Mouse (Mus musculus): ENCODE measurements around the gene Cgrrf1. TPM values are rescaled to one million over a fixed set of nuclear protein-coding genes. Genes with fewer than 3 reads are reported as not detected.

The Cgrrf1 gene
- polyA plus RNA-seq, 1 experiment from 2014 or later = 28.7 TPM

DNA sequence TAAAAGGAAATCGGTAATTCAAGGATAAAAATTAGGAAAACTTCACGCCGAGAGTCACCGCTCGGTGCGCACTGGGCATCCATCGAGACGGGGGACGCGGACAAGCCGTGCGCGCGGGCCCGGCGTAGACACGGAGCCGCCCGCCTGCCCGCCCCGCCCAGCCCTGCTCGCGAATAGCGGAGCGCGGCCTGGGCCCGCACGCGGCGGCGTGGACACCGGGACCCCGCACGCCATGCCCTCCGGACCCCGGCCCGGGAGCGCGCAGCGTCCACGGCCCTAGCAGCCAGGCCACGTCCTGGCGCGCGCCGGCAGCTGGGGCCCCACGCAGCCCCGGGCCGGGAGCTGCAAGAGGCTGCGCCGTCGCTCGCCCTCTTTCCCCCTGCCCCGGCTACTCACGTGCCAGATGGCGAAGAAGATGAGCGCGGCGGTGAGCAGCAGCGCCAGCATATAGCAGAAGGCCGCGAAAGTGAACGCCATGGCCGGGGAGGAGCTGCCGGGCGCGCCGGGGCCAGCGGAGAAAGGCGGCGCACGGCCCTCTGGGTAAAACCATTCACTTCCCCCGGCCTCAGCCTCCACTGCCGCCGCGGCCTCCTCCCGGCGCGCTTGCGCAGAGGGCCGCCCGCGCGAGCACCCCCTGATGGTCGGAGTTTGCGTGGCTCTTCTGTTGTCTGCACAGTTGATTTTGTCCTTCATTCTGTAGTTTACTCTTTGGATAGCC is 44.0 kb upstream of the Cgrrf1 start, which contains the start of gene Cnih1:
Cnih1 (minus strand) TSS at position 625 of the 718 bp plus-strand sequence.
- no peaks in the 10 kb centered on the region for H3K36me3 ChIP-seq (ENCODE audit: control insufficient read depth, insufficient read depth, low read length)
- TF ChIP-seq EP300 (optimal IDR thresholded peaks at IDR 0.05) (no peak), CTCF (IDR thresholded peaks at IDR 0.05; ENCODE audit: low read depth) (peak; percentile 87)
- H3K27me3 ChIP-seq (ENCODE audit: control insufficient read depth, insufficient read depth, low read length) = no peaks in the 10 kb centered on the region
- DNase-seq (ENCODE audit: low spot score) = peak; percentile 94
- ATAC-seq (ENCODE audit: low FRiP score, low TSS enrichment) = peak; percentile 96
- peak within 1 kb of the TSS; percentile 98 for H3K9ac ChIP-seq (ENCODE audit: low read length)
- H3K4me3 ChIP-seq (ENCODE audit: low read depth, low read length) = peak within 1 kb of the TSS; percentile 98
- no peaks in the 10 kb centered on the region for H3K9me3 ChIP-seq (ENCODE audit: control insufficient read depth, low read length)
- peak within 1 kb of the TSS; percentile 69 for H3K4me2 ChIP-seq (replicated peaks; ENCODE audit: low read depth)
- peak within 1 kb of the TSS; percentile 98 for H3K27ac ChIP-seq (replicated peaks)
- under 1% methylated on average over 84 of the region's 86 CpGs for WGBS
- H3K4me1 ChIP-seq (replicated peaks; ENCODE audit: control insufficient read depth, insufficient read depth) = no peaks in the 10 kb centered on the region

DNA sequence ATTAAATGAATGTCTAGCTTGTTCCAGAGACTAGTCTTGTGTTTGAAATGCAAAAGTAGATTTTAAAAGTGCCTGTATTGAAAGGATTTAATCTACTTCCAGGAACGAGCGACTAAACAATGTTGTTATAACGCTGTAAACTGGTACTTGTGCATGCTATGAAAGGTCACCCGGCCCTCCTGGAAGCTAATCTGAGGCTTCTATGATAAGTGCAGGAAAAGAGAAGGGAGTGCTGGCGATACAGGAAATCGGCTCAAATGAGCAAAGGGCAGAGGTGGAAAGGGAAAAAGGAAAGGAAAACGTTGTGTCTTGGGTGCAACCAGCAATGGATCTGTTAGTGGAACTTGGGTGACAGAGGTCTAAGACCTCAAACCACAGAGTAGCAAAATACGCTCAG is 43.4 kb upstream of the Cgrrf1 start:
- TF ChIP-seq EP300 (optimal IDR thresholded peaks at IDR 0.05) = no peak
- H3K27me3 ChIP-seq (ENCODE audit: control insufficient read depth, insufficient read depth, low read length) = no peaks in the 10 kb centered on the region
- H3K27ac ChIP-seq (replicated peaks) = peak overlapping the region; percentile 30
- peak; percentile 58 for ATAC-seq (ENCODE audit: low FRiP score, low TSS enrichment)
- peak; percentile 55 for DNase-seq (ENCODE audit: low spot score)
- no peaks in the 10 kb centered on the region for H3K36me3 ChIP-seq (ENCODE audit: control insufficient read depth, insufficient read depth, low read length)
- 18% methylated on average over 8 of the region's 8 CpGs for WGBS
- H3K4me2 ChIP-seq (replicated peaks; ENCODE audit: low read depth) = peak overlapping the region; percentile 30; the same call in 1 of the 2 replicates
- no peaks in the 10 kb centered on the region for H3K9me3 ChIP-seq (ENCODE audit: control insufficient read depth, low read length)
- H3K4me1 ChIP-seq (replicated peaks; ENCODE audit: control insufficient read depth, insufficient read depth) = no peaks in the 10 kb centered on the region
- H3K9ac ChIP-seq (ENCODE audit: low read length) = 0 out of 2 replicates have a peak overlapping the region, but pooled peaks have one; percentile 4
- H3K4me3 ChIP-seq (ENCODE audit: low read depth, low read length) = peak overlapping the region; percentile 98

DNA sequence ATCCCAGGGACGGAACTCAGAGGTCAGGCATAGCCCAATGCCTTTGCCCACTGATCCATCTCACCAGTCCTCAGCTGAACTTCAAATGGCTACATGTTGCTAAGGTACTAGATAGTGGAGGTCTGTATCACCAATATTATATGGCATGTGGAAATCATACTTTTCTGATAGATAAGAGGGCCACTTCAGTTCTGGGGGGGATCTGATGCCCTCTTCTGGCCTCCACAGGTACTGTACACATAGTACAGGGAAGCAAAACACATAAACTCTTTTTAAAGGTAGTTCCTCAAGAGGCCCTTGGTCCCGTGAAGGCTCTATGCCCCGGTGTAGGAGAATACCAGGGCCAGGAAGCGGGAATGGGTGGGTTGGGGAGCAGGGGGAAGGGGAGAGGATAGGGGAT is 41.6 kb upstream of the Cgrrf1 start:
- Histone ChIP-seq H3K4me1 (replicated peaks; ENCODE audit: control insufficient read depth, insufficient read depth) (no peaks in the 10 kb centered on the region), H3K36me3 (ENCODE audit: control insufficient read depth, insufficient read depth, low read length) (no peaks in the 10 kb centered on the region), H3K9me3 (ENCODE audit: control insufficient read depth, low read length) (no peaks in the 10 kb centered on the region), H3K27me3 (ENCODE audit: control insufficient read depth, insufficient read depth, low read length) (no peaks in the 10 kb centered on the region), H3K4me3 (ENCODE audit: low read depth, low read length) (no peak overlapping the region), H3K27ac (replicated peaks) (no peak overlapping the region), H3K4me2 (replicated peaks; ENCODE audit: low read depth) (no peak overlapping the region), H3K9ac (ENCODE audit: low read length) (no peak overlapping the region)
- peak; percentile 22 for DNase-seq (ENCODE audit: low spot score)
- WGBS = 65% methylated on average over 4 of the region's 4 CpGs
- TF ChIP-seq CTCF (IDR thresholded peaks at IDR 0.05; ENCODE audit: low read depth) (peak; percentile 57), EP300 (optimal IDR thresholded peaks at IDR 0.05) (no peak)
- no peak for ATAC-seq (ENCODE audit: low FRiP score, low TSS enrichment)

DNA sequence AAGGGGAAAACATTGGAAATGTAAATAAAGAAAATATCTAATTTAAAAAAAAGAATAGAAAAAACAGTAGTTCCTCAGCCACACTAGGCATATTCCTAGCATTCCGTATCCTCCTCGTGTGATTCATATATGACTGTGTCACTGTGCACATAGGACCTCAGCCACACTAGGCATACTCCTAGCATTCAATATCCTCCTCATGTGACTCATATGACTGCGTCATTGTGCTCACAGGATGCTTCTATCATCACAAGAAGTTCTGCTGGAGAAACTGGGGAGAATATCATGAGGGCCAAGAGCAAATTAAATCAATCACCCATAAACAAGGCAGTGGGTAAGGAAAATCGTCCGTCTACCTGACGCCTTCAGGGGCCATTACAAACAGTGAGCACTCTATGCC is 41.2 kb upstream of the Cgrrf1 start:
- no peak overlapping the region for H3K4me2 ChIP-seq (replicated peaks; ENCODE audit: low read depth)
- DNase-seq (ENCODE audit: low spot score) (no peak), ATAC-seq (ENCODE audit: low FRiP score, low TSS enrichment) (no peak)
- no peaks in the 10 kb centered on the region for H3K36me3 ChIP-seq (ENCODE audit: control insufficient read depth, insufficient read depth, low read length)
- TF ChIP-seq EP300 (optimal IDR thresholded peaks at IDR 0.05) (no peak), CTCF (IDR thresholded peaks at IDR 0.05; ENCODE audit: low read depth) (no peak)
- no peaks in the 10 kb centered on the region for H3K27me3 ChIP-seq (ENCODE audit: control insufficient read depth, insufficient read depth, low read length)
- no peaks in the 10 kb centered on the region for H3K4me1 ChIP-seq (replicated peaks; ENCODE audit: control insufficient read depth, insufficient read depth)
- no peak overlapping the region for H3K9ac ChIP-seq (ENCODE audit: low read length)
- 90% methylated on average over 6 of the region's 6 CpGs for WGBS
- no peaks in the 10 kb centered on the region for H3K9me3 ChIP-seq (ENCODE audit: control insufficient read depth, low read length)
- no peak overlapping the region for H3K4me3 ChIP-seq (ENCODE audit: low read depth, low read length)
- H3K27ac ChIP-seq (replicated peaks) = no peak overlapping the region

DNA sequence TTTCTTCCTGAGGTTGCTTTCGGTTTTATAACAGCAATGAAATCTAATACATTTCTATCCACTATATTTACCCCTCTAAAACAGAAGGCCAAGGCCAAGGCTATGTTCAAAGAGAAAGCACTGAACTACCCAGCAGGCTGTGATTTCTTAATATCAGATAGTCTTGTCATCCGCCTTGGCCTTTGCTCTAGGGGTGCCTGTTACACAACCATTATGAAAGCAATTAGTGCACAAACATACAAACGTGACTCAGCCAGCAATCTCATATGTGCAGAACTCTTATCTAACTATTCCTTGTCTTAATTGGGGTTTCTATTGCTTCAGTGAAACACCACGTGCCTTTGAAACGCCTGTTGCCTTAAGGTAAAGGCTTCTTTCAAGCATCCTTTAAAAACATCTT is 37.8 kb upstream of the Cgrrf1 start:
- Histone ChIP-seq H3K4me3 (ENCODE audit: low read depth, low read length) (no peak overlapping the region), H3K27me3 (ENCODE audit: control insufficient read depth, insufficient read depth, low read length) (no peaks in the 10 kb centered on the region), H3K4me1 (replicated peaks; ENCODE audit: control insufficient read depth, insufficient read depth) (no peaks in the 10 kb centered on the region), H3K9me3 (ENCODE audit: control insufficient read depth, low read length) (no peaks in the 10 kb centered on the region), H3K4me2 (replicated peaks; ENCODE audit: low read depth) (no peak overlapping the region), H3K27ac (replicated peaks) (no peak overlapping the region), H3K36me3 (ENCODE audit: control insufficient read depth, insufficient read depth, low read length) (no peaks in the 10 kb centered on the region), H3K9ac (ENCODE audit: low read length) (no peak overlapping the region)
- WGBS = 77% methylated on average over 5 of the region's 5 CpGs
- no peak for DNase-seq (ENCODE audit: low spot score)
- ATAC-seq (ENCODE audit: low FRiP score, low TSS enrichment) = peak; percentile 45
- TF ChIP-seq CTCF (IDR thresholded peaks at IDR 0.05; ENCODE audit: low read depth) (no peak), EP300 (optimal IDR thresholded peaks at IDR 0.05) (no peak)

DNA sequence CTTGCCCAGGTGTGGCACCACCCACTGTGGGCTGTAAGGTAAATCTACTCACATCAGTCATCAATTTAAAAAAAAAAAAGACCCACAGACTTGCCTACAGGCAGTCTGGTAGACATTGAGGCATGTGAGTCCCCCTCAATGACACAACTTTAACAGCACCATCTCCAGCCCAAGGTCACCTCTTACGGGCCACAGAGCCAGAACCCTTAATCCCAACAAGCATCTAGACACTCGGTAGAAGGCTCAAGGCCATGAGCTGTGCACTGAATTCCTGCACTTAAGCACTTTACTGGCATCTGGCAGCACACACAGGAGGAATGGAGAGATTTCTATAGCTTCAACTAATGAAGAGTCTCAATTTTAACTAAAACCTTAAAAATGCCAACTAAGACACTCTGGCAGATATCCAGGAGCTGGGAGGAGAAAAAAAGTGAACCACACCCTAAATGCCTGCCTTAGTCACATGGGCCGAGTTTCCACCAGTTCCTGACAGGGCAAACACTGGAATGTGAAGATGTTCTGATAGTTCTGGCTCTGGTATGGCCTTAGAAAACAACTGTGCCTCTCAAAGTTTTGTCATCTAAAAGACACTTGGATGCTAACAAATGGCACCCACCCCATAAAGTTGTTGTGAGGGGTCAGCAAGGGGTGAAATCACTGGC is 31.1 kb upstream of the Cgrrf1 start:
- H3K9ac ChIP-seq (ENCODE audit: low read length) = no peak overlapping the region
- no peaks in the 10 kb centered on the region for H3K4me1 ChIP-seq (replicated peaks; ENCODE audit: control insufficient read depth, insufficient read depth)
- no peak for ATAC-seq (ENCODE audit: low FRiP score, low TSS enrichment)
- WGBS = 58% methylated on average over 3 of the region's 3 CpGs
- no peak overlapping the region for H3K4me2 ChIP-seq (replicated peaks; ENCODE audit: low read depth)
- TF ChIP-seq CTCF (IDR thresholded peaks at IDR 0.05; ENCODE audit: low read depth) (no peak), EP300 (optimal IDR thresholded peaks at IDR 0.05) (no peak)
- DNase-seq (ENCODE audit: low spot score) = no peak
- no peak overlapping the region for H3K4me3 ChIP-seq (ENCODE audit: low read depth, low read length)
- H3K36me3 ChIP-seq (ENCODE audit: control insufficient read depth, insufficient read depth, low read length) = no peaks in the 10 kb centered on the region
- no peak overlapping the region for H3K27ac ChIP-seq (replicated peaks)
- no peaks in the 10 kb centered on the region for H3K27me3 ChIP-seq (ENCODE audit: control insufficient read depth, insufficient read depth, low read length)
- no peaks in the 10 kb centered on the region for H3K9me3 ChIP-seq (ENCODE audit: control insufficient read depth, low read length)
